Mouse (Mus musculus) neural tube, embryonic 11.5 days (tissue): ENCODE results near the gene Adamts7. TPM values are rescaled to one million over a fixed set of nuclear protein-coding genes. Genes with fewer than 3 reads are reported as not detected.

Source experiments
- ATAC-seq: fragments of 200-750 bp; cut with Nextera tagmentation; 2 replicates; pipeline ENCODE4 v1.8.0; 2017; ENCODE audit warnings: moderate number of reproducible peaks, mild to moderate bottlenecking, moderate TSS enrichment, moderate library complexity; ENCODE audit not compliant: insufficient read depth, low FRiP score, low TSS enrichment
- DNase-seq: peaks from one replicate; pipeline ENCODE4 v3.0.0-alpha.2; 2015; ENCODE audit warnings: low spot score
- H3K27ac ChIP-seq: fragments of 300-500 bp; sonication (generic); 2 replicates; pipeline ENCODE4 v1.5.1; 2014; ENCODE audit warnings: low read depth, mild to moderate bottlenecking, low read length
- H3K27me3 ChIP-seq: fragments of 300-500 bp; sonication (generic); 2 replicates; pipeline ENCODE4 v1.6.1; 2014; ENCODE audit warnings: mild to moderate bottlenecking, low read length, mixed read lengths; ENCODE audit not compliant: control insufficient read depth, insufficient read depth
- H3K36me3 ChIP-seq: fragments of 300-500 bp; sonication (generic); 2 replicates; pipeline ENCODE4 v1.6.1; 2014; ENCODE audit warnings: mild to moderate bottlenecking, low read length, moderate library complexity, mixed read lengths; ENCODE audit not compliant: control insufficient read depth, insufficient read depth
- H3K4me1 ChIP-seq: fragments of 300-500 bp; sonication (generic); 2 replicates; pipeline ENCODE4 v1.6.1; 2014; ENCODE audit warnings: low read length, mixed read lengths; ENCODE audit not compliant: control insufficient read depth, insufficient read depth
- H3K4me2 ChIP-seq: fragments of 300-500 bp; sonication (generic); 2 replicates; pipeline ENCODE4 v1.6.1; 2014; ENCODE audit warnings: low read depth, mild to moderate bottlenecking, moderate library complexity
- H3K4me3 ChIP-seq: fragments of 300-500 bp; sonication (generic); 2 replicates; pipeline ENCODE4 v1.5.1; 2014; ENCODE audit warnings: low read depth, low read length
- H3K9ac ChIP-seq: fragments of 300-500 bp; sonication (generic); 2 replicates; pipeline ENCODE4 v1.6.1; 2014; ENCODE audit warnings: mild to moderate bottlenecking, low read length
- H3K9me3 ChIP-seq: fragments of 300-500 bp; sonication (generic); 2 replicates; pipeline ENCODE4 v1.6.1; 2016; ENCODE audit warnings: low read length; ENCODE audit not compliant: control insufficient read depth
- WGBS: fragments of 180-500 bp; shearing (Covaris S2); extraction: QIAGEN DNeasy Blood & Tissue Kit; methylation state at CpG from one replicate; pipeline ENCODE4 v1.1.7; 2014; 5-methylcytosine and 5-hydroxymethylcytosine counted together
- polyA plus RNA-seq: library from polyadenylated mRNA; unstranded; fragments of >200 nt; fragmentation: Nextera tagmentation; extraction: Ambion mirVana; gene quantifications from 2 replicates; pipeline ENCODE4 v1.2.1, GENCODE M21; 2014

The Adamts7 gene
- polyA plus RNA-seq, 1 experiment from 2014 or later = 15.5 TPM

GRCm38 (mm10) chr9:90135963-90136677 lies 26.7 kb upstream of the Adamts7 start:
- Histone ChIP-seq H3K4me3 (no peak overlapping the region), H3K27ac (no peak overlapping the region), H3K9me3 (no peaks in the 10 kb centered on the region), H3K9ac (no peak overlapping the region), H3K36me3 (no peaks in the 10 kb centered on the region), H3K27me3 (no peaks in the 10 kb centered on the region), H3K4me1 (no peaks in the 10 kb centered on the region), H3K4me2 (no peak overlapping the region)
- no peak for ATAC-seq
- no peak for DNase-seq
- WGBS = 74% methylated on average over 9 of the region's 9 CpGs

GRCm38 (mm10) chr9:90136678-90136965 lies 26.2 kb upstream of the Adamts7 start:
- no peak overlapping the region for H3K4me2 ChIP-seq
- no peak overlapping the region for H3K4me3 ChIP-seq
- ATAC-seq (no peak), DNase-seq (no peak)
- H3K9ac ChIP-seq = no peak overlapping the region
- no peaks in the 10 kb centered on the region for H3K4me1 ChIP-seq
- 94% methylated on average over 1 of the region's 1 CpGs for WGBS
- no peaks in the 10 kb centered on the region for H3K27me3 ChIP-seq
- H3K27ac ChIP-seq = no peak overlapping the region
- no peaks in the 10 kb centered on the region for H3K36me3 ChIP-seq
- H3K9me3 ChIP-seq = no peaks in the 10 kb centered on the region

- Histone ChIP-seq H3K36me3 (no peaks in the 10 kb centered on the region), H3K4me2 (no peak overlapping the region), H3K4me3 (no peak overlapping the region), H3K9ac (no peak overlapping the region), H3K27ac (no peak overlapping the region), H3K27me3 (no peaks in the 10 kb centered on the region), H3K9me3 (no peaks in the 10 kb centered on the region), H3K4me1 (no peaks in the 10 kb centered on the region)
- DNase-seq (no peak), ATAC-seq (no peak)
- 61% methylated on average over 2 of the region's 2 CpGs for WGBS
Measured at GRCm38 (mm10) chr9:90145788-90146187, 17.1 kb upstream of the Adamts7 start.

DNA sequence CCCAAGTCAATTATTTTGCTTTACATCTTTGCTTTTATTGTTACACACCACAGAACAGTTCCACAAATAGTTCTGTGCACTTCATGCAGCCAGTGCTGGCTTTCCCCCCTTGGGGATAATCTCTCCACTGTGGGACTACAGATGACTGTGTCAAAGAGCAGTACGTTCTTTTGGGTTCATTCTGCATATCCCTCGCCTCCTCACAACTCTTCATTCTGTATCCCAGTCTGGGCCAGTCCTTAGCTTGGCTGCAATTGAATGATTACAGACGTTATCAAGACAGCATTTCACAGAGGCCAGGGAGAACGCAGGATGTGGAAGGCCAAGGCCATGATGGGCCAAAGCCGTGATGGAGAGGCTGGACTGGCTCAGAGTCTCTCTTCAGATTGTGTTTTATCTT lies 16.0 kb upstream of the Adamts7 start:
- Histone ChIP-seq H3K9me3 (no peaks in the 10 kb centered on the region), H3K4me3 (no peak overlapping the region), H3K9ac (no peak overlapping the region), H3K4me1 (no peaks in the 10 kb centered on the region), H3K36me3 (no peaks in the 10 kb centered on the region), H3K27ac (no peak overlapping the region), H3K27me3 (no peaks in the 10 kb centered on the region), H3K4me2 (no peak overlapping the region)
- DNase-seq (no peak), ATAC-seq (no peak)
- WGBS = 85% methylated on average over 5 of the region's 5 CpGs

- no peak overlapping the region for H3K27ac ChIP-seq
- WGBS = 13% methylated on average over 21 of the region's 29 CpGs
- ATAC-seq = peak; percentile 71
Measured at GRCm38 (mm10) chr9:90162243-90162925, 485 bp upstream of the Adamts7 start.

GRCm38 (mm10) chr9:90163749-90164095 lies 853 bp downstream of the Adamts7 start:
- H3K9ac ChIP-seq = peak overlapping the region; percentile 76
- WGBS = 0% methylated on average over 18 of the region's 18 CpGs

More at GRCm38 (mm10) chr9:90162243-90162925, 485 bp upstream of the Adamts7 start:
- peaks cover 7% of the 10 kb centered on the region; the same call in 1 of the 2 replicates for H3K4me1 ChIP-seq
- peak; percentile 70 for DNase-seq
- peak overlapping the region; percentile 89 for H3K4me2 ChIP-seq
- peak overlapping the region; percentile 76 for H3K9ac ChIP-seq
- no peaks in the 10 kb centered on the region for H3K27me3 ChIP-seq
- H3K4me3 ChIP-seq = peak overlapping the region; percentile 70
- no peaks in the 10 kb centered on the region for H3K36me3 ChIP-seq
- no peaks in the 10 kb centered on the region for H3K9me3 ChIP-seq

GRCm38 (mm10) chr9:90164670-90165453 lies 2.0 kb downstream of the Adamts7 start:
- H3K4me3 ChIP-seq = peak overlapping the region; percentile 70; the same call in 1 of the 2 replicates
- no peaks in the 10 kb centered on the region for H3K27me3 ChIP-seq
- 64% methylated on average over 4 of the region's 4 CpGs for WGBS
- H3K4me1 ChIP-seq = peaks cover 7% of the 10 kb centered on the region; the same call in 1 of the 2 replicates
- H3K4me2 ChIP-seq = peak overlapping the region; percentile 89; the same call in 1 of the 2 replicates
- no peak for DNase-seq
- no peaks in the 10 kb centered on the region for H3K36me3 ChIP-seq
- H3K27ac ChIP-seq = no peak overlapping the region
- H3K9me3 ChIP-seq = no peaks in the 10 kb centered on the region
- no peak overlapping the region for H3K9ac ChIP-seq
- ATAC-seq = no peak

More at GRCm38 (mm10) chr9:90163749-90164095, 853 bp downstream of the Adamts7 start:
- Histone ChIP-seq H3K36me3 (no peaks in the 10 kb centered on the region), H3K4me3 (peak overlapping the region; percentile 70), H3K4me1 (peaks cover 7% of the 10 kb centered on the region; the same call in 1 of the 2 replicates), H3K27me3 (no peaks in the 10 kb centered on the region), H3K27ac (peak overlapping the region; percentile 65; the same call in 1 of the 2 replicates), H3K9me3 (no peaks in the 10 kb centered on the region), H3K4me2 (peak overlapping the region; percentile 89)
- ATAC-seq = peak; percentile 35
- DNase-seq = peak; percentile 66

DNA sequence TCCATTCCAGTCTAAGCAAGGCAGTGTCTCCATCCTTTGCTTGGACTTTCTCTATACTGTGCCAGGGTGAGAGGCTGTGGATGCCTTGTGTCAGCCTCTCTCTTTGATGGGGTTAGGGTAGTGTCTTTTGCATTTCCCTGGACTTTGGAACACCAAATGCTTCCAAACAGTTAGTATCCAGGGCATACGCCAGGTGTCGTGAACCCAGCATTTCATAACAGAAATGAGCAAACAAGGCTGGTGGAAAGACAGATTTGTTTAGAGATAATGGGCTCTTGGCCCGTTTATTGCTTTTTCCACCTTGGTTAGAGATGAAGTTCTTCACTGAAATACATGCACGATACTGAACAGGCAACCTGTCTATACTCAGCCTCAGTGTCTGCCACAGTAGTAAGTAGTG lies 2.7 kb downstream of the Adamts7 start:
- ATAC-seq = no peak
- no peak overlapping the region for H3K4me2 ChIP-seq
- peaks cover 7% of the 10 kb centered on the region; the same call in 1 of the 2 replicates for H3K4me1 ChIP-seq
- H3K9me3 ChIP-seq = no peaks in the 10 kb centered on the region
- no peaks in the 10 kb centered on the region for H3K36me3 ChIP-seq
- no peak overlapping the region for H3K9ac ChIP-seq
- no peak overlapping the region for H3K27ac ChIP-seq
- 90% methylated on average over 4 of the region's 4 CpGs for WGBS
- H3K4me3 ChIP-seq = no peak overlapping the region
- H3K27me3 ChIP-seq = no peaks in the 10 kb centered on the region
- DNase-seq = no peak
